Mouse (Mus musculus): Measurements from ENCODE around the gene Ccdc9b.

The Ccdc9b gene

GRCm38 (mm10) chr2:118749341-118749884 lies 13.0 kb downstream of the Ccdc9b start:
- DNase-seq (ENCODE audit: low spot score in 2 of 2) = no peak

DNA sequence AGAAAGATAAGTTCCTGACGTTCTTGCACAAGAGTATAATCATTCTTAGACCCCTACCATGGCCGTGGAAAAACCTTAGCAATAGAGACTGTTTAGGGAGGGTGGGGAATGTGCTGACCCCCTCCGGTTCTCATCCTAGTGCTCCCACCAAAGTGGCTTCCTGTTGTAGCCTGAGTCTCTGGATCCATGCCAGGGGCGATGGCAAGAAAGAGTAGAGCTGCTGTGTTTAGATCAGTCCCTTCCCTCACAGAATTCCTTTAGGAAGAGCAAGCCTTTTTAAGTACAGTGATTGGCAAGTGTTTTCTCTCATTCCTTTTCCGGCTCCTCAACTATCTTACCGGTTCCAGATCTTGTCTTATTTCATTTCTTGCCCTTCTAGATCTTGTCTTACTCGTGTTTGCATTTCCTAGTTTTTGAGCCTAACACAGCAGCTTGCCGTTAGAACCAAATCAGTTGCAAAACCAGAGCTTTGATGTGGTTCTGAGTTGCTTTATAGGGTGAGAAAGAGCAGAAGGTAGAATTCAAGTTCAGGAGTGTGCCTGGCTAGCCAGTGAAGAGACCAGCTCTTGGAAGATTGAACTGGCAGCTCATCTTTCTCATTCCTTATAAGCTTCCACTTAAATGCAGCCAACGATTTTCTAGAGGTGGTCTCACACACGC lies 15.0 kb downstream of the Ccdc9b start:
- DNase-seq (ENCODE audit: low spot score in 2 of 2) = no peak

DNA sequence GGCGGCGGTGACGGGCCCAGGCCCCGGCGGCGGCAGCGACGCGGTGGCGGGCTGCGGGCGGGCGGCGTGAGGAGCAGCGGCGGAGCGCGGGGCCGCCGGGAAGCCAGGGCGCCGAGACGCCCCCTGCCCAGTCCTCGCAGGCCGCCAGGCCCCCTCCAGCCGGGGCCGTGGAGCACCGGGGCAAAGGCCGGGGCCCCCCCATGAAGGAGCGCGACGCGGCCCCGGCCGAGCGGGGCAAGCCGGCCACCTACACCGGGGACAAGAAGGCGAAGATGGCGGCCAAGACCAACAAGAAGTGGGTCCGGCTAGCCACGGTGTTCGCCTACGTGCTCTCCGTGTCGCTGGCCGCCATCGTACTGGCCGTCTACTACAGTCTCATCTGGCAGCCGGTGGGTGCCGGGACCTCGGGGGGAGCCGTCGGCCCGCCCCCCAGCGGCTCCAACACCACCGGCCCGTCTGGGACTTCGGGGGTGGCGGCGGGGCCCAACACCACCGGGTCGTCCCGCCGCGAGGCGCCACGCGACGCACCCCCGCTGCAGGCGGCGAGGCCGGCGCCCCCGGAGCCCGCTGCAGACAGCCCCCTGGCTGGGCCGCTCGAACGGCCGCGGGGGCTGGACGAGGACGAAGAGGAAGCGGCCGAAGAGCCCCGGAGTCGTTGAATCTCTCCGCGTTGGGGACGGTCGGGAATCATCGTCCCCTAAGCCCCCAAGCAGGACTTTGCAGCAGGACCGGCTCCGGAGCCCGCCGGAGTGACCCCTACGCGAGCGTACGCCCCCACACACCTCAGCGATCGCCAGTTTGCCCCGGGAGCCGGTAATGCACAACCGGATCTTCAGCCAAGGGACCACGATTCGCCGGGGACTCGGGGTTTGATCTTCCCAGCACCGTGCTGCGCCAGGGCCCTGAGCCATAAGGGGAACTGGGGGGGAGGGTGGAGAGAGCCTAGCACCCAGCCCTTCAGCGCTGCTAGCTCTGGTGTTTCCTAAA lies 16.3 kb downstream of the Ccdc9b start:
- DNase-seq (ENCODE audit: low spot score in 2 of 2) = no peak

GRCm38 (mm10) chr2:118745232-118745884 lies 17.1 kb downstream of the Ccdc9b start, which contains the start of gene Inafm2:
Gene Inafm2, plus strand, starts transcription at chr2:118745758.
- peak; percentile 90 to 91 for DNase-seq (ENCODE audit: low spot score in 2 of 2)

DNA sequence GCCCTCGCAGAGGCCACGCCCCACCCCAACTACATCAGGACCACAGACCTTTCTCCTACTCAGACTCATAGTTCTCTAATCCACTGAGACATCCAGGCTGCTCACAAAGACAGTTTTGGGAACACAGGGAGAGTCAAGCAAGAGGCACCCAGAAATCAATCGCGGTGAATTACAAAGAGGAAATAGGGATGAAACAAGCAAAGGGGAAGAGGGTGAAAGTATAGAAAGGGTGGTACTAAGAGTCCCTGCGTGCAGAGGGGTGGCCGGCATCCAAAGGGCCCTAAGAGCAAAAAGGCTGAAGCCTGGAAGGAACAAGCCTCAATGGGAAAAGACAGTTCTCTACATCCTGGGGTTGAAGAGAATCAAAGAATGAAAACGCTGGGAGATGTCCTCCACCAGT lies 17.8 kb downstream of the Ccdc9b start:
- DNase-seq (ENCODE audit: low spot score in 2 of 2) = no peak

- DNase-seq (ENCODE audit: low spot score in 2 of 2) = no peak
These were observed 19.1 kb downstream of the Ccdc9b start for GRCm38 (mm10) chr2:118743261-118743943.

- no peak for DNase-seq (ENCODE audit: low spot score in 2 of 2)
These were observed 21.3 kb downstream of the Ccdc9b start for GRCm38 (mm10) chr2:118741183-118741582.

DNA sequence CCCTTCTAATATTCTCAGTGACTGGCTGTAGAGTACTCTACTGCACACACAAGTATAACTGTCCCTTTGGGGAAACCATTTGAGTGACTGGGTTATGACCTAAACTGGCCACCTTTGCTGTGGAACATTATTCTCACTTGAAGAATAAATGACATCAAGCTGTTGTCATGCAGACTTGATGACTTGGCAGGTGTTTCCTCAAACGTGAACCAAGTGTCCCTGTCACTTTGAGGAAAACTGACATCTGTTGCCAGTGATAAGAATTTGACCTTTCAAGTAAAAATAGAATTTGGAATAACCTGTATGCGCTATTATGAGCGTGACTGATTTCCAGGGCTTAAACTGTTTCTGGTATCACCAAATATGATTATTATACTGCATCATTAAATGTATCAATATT lies 22.1 kb downstream of the Ccdc9b start:
- no peak for DNase-seq (ENCODE audit: low spot score in 2 of 2)

- DNase-seq (ENCODE audit: low spot score in 2 of 2) = no peak
These were observed 29.1 kb downstream of the Ccdc9b start for GRCm38 (mm10) chr2:118733341-118733740.

DNA sequence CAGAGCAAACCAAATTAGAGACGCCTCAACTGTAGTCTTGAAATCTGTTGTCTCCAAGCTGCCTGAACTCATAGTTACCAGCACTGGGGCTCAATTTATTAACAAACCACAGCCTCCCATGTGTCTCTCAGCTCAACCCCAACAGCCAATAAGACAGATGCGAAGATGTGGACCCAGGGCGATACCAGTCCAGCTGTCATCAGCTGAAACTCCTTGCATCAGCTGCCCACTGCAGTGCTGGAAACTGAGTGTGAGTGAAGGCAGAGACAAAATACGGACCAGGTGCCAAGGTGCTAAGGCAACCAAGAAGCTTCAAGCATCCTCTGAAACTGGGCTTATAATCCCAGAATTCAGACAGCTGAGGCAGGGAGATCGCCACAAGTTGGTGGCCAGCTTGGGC lies 30.5 kb downstream of the Ccdc9b start:
- no peak for DNase-seq (ENCODE audit: low spot score in 2 of 2)

GRCm38 (mm10) chr2:118730622-118730915 lies 31.9 kb downstream of the Ccdc9b start:
- DNase-seq (ENCODE audit: low spot score in 2 of 2) = peak; percentile 66 to 73

DNA sequence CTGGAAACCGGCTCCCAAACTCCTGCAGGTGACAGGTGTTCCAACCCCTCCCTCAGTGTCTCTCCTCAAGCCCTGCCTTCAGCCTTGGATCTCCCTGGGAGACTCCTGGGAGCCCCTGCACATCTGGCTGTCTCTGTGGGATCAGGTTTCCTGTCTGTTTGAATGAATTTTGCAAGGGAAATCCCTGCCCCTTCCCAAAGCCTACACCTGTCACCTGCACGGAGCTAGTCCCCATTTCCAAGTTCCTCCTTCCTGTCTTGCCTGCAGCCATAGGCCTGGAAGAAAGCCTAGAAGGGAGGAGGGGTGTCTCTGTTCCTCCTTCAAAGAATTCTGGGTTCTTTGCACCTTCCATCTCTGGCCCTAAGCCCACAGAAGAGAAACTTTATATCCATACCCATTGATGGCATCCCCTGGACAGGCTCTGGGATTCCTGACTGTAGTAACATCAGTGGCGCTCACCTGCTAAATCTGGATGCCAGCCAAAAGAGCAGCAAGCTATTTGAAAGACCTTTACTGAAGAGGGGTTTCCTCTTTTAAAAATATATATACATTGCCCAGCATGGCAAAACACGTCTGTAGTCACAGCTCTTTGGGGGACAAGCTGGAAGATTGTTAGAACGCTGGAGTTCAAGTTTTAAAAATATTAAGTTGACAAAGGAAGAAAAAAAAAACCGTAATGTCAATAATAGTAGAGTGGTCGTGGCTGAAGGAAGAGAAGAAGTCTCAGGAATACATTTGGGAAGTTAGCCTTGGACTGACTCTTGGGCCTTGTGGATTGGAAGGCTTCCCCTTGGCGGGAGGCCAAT lies 32.4 kb downstream of the Ccdc9b start:
- no peak for DNase-seq (ENCODE audit: low spot score in 2 of 2)

DNA sequence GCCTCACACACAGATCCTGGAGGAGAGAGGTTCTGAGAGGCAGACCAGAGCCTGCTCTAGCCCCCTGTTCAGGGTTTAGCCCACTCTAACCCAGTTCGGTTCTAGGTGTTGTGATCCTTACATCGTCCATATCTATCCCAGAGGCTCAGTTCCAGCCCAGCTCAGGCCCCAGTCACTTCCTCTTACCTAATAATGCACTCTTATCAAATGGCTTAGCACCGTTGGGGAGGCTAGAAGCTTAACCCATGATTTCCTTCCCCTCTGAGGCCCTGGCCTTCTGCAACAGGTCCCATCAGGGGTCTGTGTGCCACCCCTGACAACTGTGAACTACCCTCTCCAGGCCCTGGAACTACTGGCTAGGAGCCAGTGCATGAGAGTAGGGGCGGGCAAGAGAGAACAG lies 33.3 kb downstream of the Ccdc9b start:
- DNase-seq (ENCODE audit: low spot score in 2 of 2) = no peak

DNA sequence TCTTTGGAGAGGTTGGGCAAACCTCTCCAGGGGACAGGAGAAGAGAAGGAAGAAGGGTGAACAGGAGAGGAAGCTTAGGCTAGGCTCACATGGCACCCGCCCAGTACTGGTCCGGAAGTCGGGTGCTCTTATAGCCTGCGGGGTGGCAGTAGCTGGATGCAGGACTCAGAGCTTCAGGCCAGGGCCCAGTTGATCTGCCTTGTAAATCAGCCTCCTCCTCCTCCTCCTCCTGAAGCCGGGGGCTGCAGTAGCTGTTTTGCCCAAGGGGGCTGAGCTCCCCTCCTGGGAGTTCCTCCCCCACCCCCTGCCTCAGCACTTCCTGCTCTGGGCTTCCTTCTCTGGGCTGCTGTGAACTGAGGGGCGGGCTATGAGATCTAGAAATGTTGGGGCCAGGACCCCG lies 34.1 kb downstream of the Ccdc9b start, which contains the start of gene Plcb2:
Gene Plcb2, minus strand, starts transcription at position 102 of the 400 bp plus-strand sequence.
- DNase-seq (ENCODE audit: low spot score in 2 of 2) = no peak

DNA sequence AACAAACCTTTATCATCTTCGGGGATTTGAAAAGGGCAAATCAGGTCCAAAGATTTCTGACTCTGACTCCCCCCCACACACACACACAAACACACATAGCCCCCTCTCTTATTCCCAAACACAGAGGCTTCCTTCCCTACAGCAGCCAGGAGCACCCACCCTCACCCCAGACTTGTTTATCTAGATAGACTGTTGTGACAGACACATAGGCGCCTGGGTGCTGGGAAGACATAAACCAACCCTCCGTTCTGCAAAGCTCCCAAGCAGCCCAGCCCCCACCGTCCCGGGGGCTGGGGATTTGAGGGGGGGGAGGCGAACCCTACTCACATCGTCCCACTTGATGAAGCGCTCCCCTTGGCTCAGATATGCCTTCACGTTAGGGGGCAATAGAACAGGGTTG lies 34.5 kb downstream of the Ccdc9b start:
- DNase-seq (ENCODE audit: low spot score in 2 of 2) = no peak

GRCm38 (mm10) chr2:118726873-118727272 lies 35.6 kb downstream of the Ccdc9b start:
- no peak for DNase-seq (ENCODE audit: low spot score in 2 of 2)

DNA sequence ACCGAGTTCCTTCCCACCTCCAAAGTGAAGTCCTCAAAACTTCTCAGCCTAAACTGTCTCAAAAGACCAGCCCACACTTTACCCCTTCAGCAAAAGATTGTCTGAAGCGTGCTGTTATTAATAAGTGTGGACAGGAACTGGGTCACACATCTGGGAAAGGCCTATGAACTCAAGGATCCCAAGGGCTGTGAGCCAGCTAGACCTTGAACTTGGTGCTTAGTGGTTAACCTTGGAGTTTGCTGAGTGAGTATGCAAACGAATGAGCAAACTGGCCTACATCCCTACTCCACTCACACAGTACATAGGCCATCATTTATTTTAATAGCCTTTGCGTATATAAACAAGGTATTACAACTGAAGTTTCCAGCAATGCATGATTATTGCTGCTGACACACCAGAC lies 37.0 kb downstream of the Ccdc9b start:
- DNase-seq (ENCODE audit: low spot score in 2 of 2) = no peak

- no peak for DNase-seq (ENCODE audit: low spot score in 2 of 2)
These were observed 38.6 kb downstream of the Ccdc9b start for GRCm38 (mm10) chr2:118723693-118724486.

- DNase-seq (ENCODE audit: low spot score in 2 of 2) = no peak
These were observed 45.8 kb downstream of the Ccdc9b start for GRCm38 (mm10) chr2:118716677-118717076.

- peak; percentile 73 to 80 for DNase-seq (ENCODE audit: low spot score in 2 of 2)
These were observed 48.2 kb downstream of the Ccdc9b start for GRCm38 (mm10) chr2:118714230-118714629.

Data from frontal cortex, postnatal 10 days (tissue).